Mouse (Mus musculus) forebrain, embryonic 11.5 days (tissue): Measurements from ENCODE around the gene Gprc5a. TPM values are rescaled to one million over a fixed set of nuclear protein-coding genes. Genes with fewer than 3 reads are reported as not detected.
A peak's percentile ranks its signal among the peaks of the same experiment; 100 is the strongest.

ENCODE experiments used
- ATAC-seq: fragments of 200-750 bp; cut with Nextera tagmentation; replicated peaks from 2 replicates; pipeline ENCODE4 v1.8.0; 2017; ENCODE audit warnings: moderate TSS enrichment; ENCODE audit not compliant: low FRiP score
- DNase-seq: peaks from one replicate; pipeline ENCODE4 v3.0.0-alpha.2; 2017; ENCODE audit warnings: low spot score
- H3K27ac ChIP-seq: fragments of 300-500 bp; sonication (generic); 2 replicates; pipeline ENCODE4 v1.5.1; 2014; ENCODE audit warnings: low read depth, low read length
- H3K27me3 ChIP-seq: fragments of 300-500 bp; sonication (generic); 2 replicates; pipeline ENCODE4 v1.6.1; 2014; ENCODE audit warnings: mild to moderate bottlenecking, low read length, mixed read lengths; ENCODE audit not compliant: control insufficient read depth, insufficient read depth
- H3K36me3 ChIP-seq: fragments of 300-500 bp; sonication (generic); 2 replicates; pipeline ENCODE4 v1.6.1; 2014; ENCODE audit warnings: mild to moderate bottlenecking, low read length, moderate library complexity, mixed read lengths; ENCODE audit not compliant: control insufficient read depth, insufficient read depth
- H3K4me1 ChIP-seq: fragments of 300-500 bp; sonication (generic); replicated peaks from 2 replicates; pipeline ENCODE4 v1.6.1; 2014; ENCODE audit warnings: low read length, mixed read lengths; ENCODE audit not compliant: control insufficient read depth, insufficient read depth
- H3K4me2 ChIP-seq: fragments of 300-500 bp; sonication (generic); 2 replicates; pipeline ENCODE4 v1.6.1; 2014; ENCODE audit warnings: low read depth, mild to moderate bottlenecking, low read length, moderate library complexity, mixed read lengths; ENCODE audit not compliant: severe bottlenecking
- H3K4me3 ChIP-seq: fragments of 300-500 bp; sonication (generic); 2 replicates; pipeline ENCODE4 v1.5.1; 2014; ENCODE audit warnings: low read depth, low read length
- H3K9ac ChIP-seq: fragments of 300-500 bp; sonication (generic); 2 replicates; pipeline ENCODE4 v1.6.1; 2014; ENCODE audit warnings: low read length
- H3K9me3 ChIP-seq: fragments of 300-500 bp; sonication (generic); 2 replicates; pipeline ENCODE4 v1.6.1; 2016; ENCODE audit warnings: low read length, mixed read lengths; ENCODE audit not compliant: control insufficient read depth
- WGBS: fragments of 180-500 bp; shearing (Covaris S2); extraction: QIAGEN DNeasy Blood & Tissue Kit; methylation state at CpG from one replicate; pipeline ENCODE4 v1.1.7; 2014; 5-methylcytosine and 5-hydroxymethylcytosine counted together
- polyA plus RNA-seq: library from polyadenylated mRNA; unstranded; fragments of >200 nt; fragmentation: Nextera tagmentation; extraction: Ambion mirVana; gene quantifications from 2 replicates; pipeline ENCODE4 v1.2.1, GENCODE M21; 2014

The Gprc5a gene
- polyA plus RNA-seq, 1 experiment from 2014 or later, result 2.7 TPM

DNA sequence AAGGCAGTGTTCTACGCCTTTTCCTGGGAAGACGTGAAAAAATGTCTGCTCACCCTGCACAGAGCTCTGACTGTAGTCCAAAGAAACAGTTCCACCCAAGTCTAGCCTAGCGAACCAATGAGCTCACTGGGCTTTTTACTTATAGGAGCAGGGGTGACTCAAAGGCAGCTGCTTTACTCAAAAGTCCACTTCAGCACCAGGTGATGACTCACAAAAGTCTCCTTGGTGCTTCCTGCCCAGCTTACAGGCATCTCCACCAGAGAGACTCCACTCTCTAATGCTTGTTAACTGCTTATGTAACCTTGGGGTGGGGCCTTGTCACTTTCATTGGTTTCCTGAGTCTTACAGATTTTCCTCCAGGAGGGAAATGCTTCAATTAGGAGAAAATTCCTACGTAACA, 4.7 kb upstream of the Gprc5a start:
- Histone ChIP-seq H3K9ac (no peak overlapping the region), H3K27ac (no peak overlapping the region), H3K27me3 (peaks cover 4% of the 10 kb centered on the region; the same call in 1 of the 2 replicates), H3K4me2 (no peak overlapping the region), H3K36me3 (no peaks in the 10 kb centered on the region), H3K4me3 (no peak overlapping the region), H3K4me1 (no peaks in the 10 kb centered on the region; the same call in 1 of the 2 replicates), H3K9me3 (no peaks in the 10 kb centered on the region)
- 91% methylated on average over 4 of the region's 4 CpGs for WGBS
- DNase-seq, result no peak
- no peak for ATAC-seq

- DNase-seq, result no peak
- H3K27ac ChIP-seq, result no peak overlapping the region
- no peak for ATAC-seq
- H3K9ac ChIP-seq, result no peak overlapping the region
- peaks cover 6% of the 10 kb centered on the region for H3K4me1 ChIP-seq
- peaks cover 4% of the 10 kb centered on the region; the same call in 1 of the 2 replicates for H3K27me3 ChIP-seq
- no peak overlapping the region for H3K4me3 ChIP-seq
- 61% methylated on average over 12 of the region's 12 CpGs for WGBS
- H3K4me2 ChIP-seq, result no peak overlapping the region
- H3K36me3 ChIP-seq, result no peaks in the 10 kb centered on the region
- H3K9me3 ChIP-seq, result no peaks in the 10 kb centered on the region
These were observed 830 bp upstream of the Gprc5a start for GRCm38 (mm10) chr6:135064621-135065020.

DNA sequence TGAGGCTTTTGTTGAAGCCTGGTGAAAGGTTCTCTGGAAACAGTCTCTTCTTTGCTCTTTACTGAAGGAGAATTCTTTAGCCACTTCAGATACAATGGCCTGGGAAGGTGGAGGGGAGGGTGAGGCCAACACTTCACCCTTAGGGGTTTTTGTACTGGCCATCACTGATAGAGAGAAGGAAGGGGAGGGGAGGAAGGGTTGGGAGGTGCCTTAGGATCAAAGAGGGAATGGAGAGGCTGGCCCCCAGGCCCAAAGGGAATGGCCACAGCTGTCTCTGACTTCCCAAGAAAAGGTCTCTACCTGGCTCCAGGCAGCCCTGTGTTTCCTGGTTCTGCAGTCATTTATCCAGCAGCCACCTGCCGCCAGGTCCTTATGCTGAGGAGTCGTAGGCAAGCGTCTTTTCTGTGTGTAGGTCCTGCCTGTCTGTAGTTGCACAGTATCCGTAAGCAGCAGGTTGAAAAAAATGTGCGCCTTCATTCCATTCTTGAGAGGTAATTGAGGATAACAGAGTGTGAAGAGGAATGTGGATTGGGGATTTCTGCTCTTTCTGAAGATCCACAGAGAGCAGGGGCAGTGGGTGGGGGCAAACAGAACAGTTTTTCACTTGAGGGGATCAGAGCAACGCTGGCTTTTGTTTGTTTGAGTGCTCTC, 1.5 kb downstream of the Gprc5a start:
- no peak overlapping the region for H3K4me3 ChIP-seq
- no peak for DNase-seq
- WGBS, result 20% methylated on average over 6 of the region's 6 CpGs

GRCm38 (mm10) chr6:135068221-135068620, 2.8 kb downstream of the Gprc5a start:
- H3K9ac ChIP-seq, result no peak overlapping the region
- ATAC-seq (no peak), DNase-seq (no peak)
- no peak overlapping the region for H3K4me2 ChIP-seq
- 88% methylated on average over 4 of the region's 5 CpGs for WGBS
- H3K36me3 ChIP-seq, result no peaks in the 10 kb centered on the region
- no peak overlapping the region for H3K4me3 ChIP-seq
- no peak overlapping the region for H3K27ac ChIP-seq
- no peaks in the 10 kb centered on the region for H3K9me3 ChIP-seq
- peaks cover 4% of the 10 kb centered on the region; the same call in 1 of the 2 replicates for H3K27me3 ChIP-seq
- H3K4me1 ChIP-seq, result peaks cover 6% of the 10 kb centered on the region

More for the DNA sequence above, 1.5 kb downstream of the Gprc5a start:
- Histone ChIP-seq H3K27me3 (peaks cover 4% of the 10 kb centered on the region; the same call in 1 of the 2 replicates), H3K4me1 (peaks cover 6% of the 10 kb centered on the region), H3K9me3 (no peaks in the 10 kb centered on the region), H3K36me3 (no peaks in the 10 kb centered on the region), H3K9ac (no peak overlapping the region), H3K4me2 (peak overlapping the region; percentile 9; the same call in 1 of the 2 replicates), H3K27ac (no peak overlapping the region)
- ATAC-seq, result no peak; the same call in 1 of the 2 replicates

GRCm38 (mm10) chr6:135069856-135070255, 4.4 kb downstream of the Gprc5a start:
- Histone ChIP-seq H3K27ac (no peak overlapping the region), H3K27me3 (no peaks in the 10 kb centered on the region), H3K9ac (no peak overlapping the region), H3K4me1 (peaks cover 6% of the 10 kb centered on the region), H3K4me3 (no peak overlapping the region), H3K4me2 (no peak overlapping the region), H3K9me3 (no peaks in the 10 kb centered on the region), H3K36me3 (no peaks in the 10 kb centered on the region)
- ATAC-seq (no peak), DNase-seq (no peak)
- 79% methylated on average over 6 of the region's 6 CpGs for WGBS

DNA sequence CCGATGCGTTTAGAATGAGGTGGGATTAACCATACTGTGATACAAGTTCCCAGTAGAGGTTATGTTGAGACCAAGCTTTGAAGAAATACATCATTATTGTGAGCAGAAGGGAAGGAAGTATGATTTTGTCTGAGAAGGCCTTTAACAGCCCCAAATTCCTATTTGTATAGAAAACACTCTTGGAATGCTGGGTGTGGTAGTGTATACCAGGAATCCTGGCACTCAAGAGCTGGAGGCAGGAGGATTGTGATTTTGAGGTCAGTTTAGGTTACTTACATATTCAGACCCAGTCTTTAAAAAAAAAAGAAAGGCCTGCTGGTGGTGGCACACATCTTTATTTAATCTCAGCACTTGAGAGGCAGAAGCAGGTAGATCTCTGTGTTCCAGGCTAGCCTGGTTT, 4.9 kb downstream of the Gprc5a start:
- Histone ChIP-seq H3K9ac (no peak overlapping the region), H3K27me3 (no peaks in the 10 kb centered on the region), H3K27ac (no peak overlapping the region), H3K9me3 (no peaks in the 10 kb centered on the region), H3K4me2 (no peak overlapping the region), H3K36me3 (no peaks in the 10 kb centered on the region), H3K4me3 (no peak overlapping the region), H3K4me1 (peaks cover 6% of the 10 kb centered on the region)
- ATAC-seq (no peak), DNase-seq (no peak)
- 81% methylated on average over 2 of the region's 2 CpGs for WGBS

DNA sequence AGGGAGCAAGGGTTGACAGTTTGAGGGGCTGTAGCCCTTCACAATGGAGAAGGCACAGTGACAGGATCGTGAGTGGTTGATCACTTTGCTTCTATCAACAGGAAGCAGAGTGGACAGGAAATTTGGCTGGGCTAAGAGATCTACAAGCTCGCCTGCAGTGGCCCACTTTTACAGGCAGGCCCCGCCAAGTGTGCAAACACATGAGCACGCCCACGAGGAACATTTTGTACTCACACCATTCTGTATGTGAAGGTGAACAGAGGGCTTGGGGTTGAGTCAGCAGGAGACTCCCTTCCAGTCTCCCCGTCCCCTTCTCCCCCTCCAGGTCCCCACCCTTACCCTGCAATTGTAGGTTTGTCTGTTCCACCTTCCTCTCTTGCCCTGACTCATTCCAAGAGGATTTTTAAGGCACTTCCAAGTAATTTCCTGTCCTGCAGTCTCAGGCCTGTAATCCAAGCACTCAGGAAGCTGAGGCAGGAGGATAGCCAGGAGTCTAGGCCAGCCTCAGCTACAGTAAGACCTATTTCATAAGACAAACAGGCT, 9.0 kb downstream of the Gprc5a start:
- H3K4me3 ChIP-seq, result no peak overlapping the region
- H3K4me2 ChIP-seq, result no peak overlapping the region
- H3K9ac ChIP-seq, result no peak overlapping the region
- H3K27me3 ChIP-seq, result no peaks in the 10 kb centered on the region
- H3K36me3 ChIP-seq, result no peaks in the 10 kb centered on the region
- DNase-seq, result no peak
- no peak overlapping the region for H3K27ac ChIP-seq
- WGBS, result 86% methylated on average over 6 of the region's 6 CpGs
- H3K9me3 ChIP-seq, result no peaks in the 10 kb centered on the region
- ATAC-seq, result no peak
- H3K4me1 ChIP-seq, result no peaks in the 10 kb centered on the region

DNA sequence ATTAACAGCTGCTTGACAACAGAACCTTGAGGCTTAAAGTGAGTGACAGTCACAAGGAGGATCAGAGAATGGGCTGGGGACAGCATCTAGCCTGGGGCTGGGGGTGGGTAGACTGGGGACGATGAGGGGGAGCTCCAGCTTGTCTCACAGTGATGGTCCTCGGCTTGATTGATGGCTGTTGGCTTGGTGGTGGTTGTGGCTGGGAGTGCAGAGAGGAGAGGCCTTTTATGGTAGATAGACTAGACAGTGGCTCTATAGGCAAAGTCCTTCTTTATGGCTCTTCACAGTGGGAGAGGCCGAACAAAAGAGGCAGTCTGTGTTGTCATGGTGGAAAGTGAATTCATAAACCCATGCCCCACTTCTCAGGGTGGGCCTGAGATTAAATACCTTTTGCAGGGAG, 10.8 kb downstream of the Gprc5a start:
- no peak overlapping the region for H3K4me3 ChIP-seq
- H3K4me1 ChIP-seq, result no peaks in the 10 kb centered on the region
- no peaks in the 10 kb centered on the region for H3K9me3 ChIP-seq
- no peak for ATAC-seq
- H3K36me3 ChIP-seq, result no peaks in the 10 kb centered on the region
- no peaks in the 10 kb centered on the region for H3K27me3 ChIP-seq
- H3K9ac ChIP-seq, result no peak overlapping the region
- H3K4me2 ChIP-seq, result no peak overlapping the region
- H3K27ac ChIP-seq, result no peak overlapping the region
- no peak for DNase-seq
- WGBS, result 58% methylated on average over 3 of the region's 3 CpGs

- H3K9me3 ChIP-seq, result no peaks in the 10 kb centered on the region
- H3K4me2 ChIP-seq, result no peak overlapping the region
- no peak for DNase-seq
- H3K36me3 ChIP-seq, result no peaks in the 10 kb centered on the region
- H3K4me1 ChIP-seq, result no peaks in the 10 kb centered on the region
- no peak overlapping the region for H3K4me3 ChIP-seq
- 46% methylated on average over 12 of the region's 12 CpGs for WGBS
- no peaks in the 10 kb centered on the region for H3K27me3 ChIP-seq
- no peak for ATAC-seq
- H3K27ac ChIP-seq, result no peak overlapping the region
- no peak overlapping the region for H3K9ac ChIP-seq
These were observed 13.0 kb downstream of the Gprc5a start for GRCm38 (mm10) chr6:135078420-135078819.
